Mouse (Mus musculus): ENCODE measurements around the gene Ghr. TPM values are rescaled to one million over a fixed set of nuclear protein-coding genes. Genes with fewer than 3 reads are reported as not detected.

Ghr gene
- total RNA-seq (2022): 10 to 100 TPM; 14.5 to 15.9 (median 14.8) TPM

GRCm38 (mm10) chr15:3582807-3583636 is at the start of gene Ghr:
Ghr (minus strand) TSS chr15:3583492.
- peak; percentile 72 to 85 for DNase-seq (ENCODE audit: low spot score in 2 of 2)

GRCm38 (mm10) chr15:3622746-3623145 is 39.5 kb upstream of the Ghr start:
- DNase-seq (ENCODE audit: low spot score in 2 of 2): no peak

GRCm38 (mm10) chr15:3620368-3620767 is 37.1 kb upstream of the Ghr start:
- DNase-seq (ENCODE audit: low spot score in 2 of 2): no peak

- no peak for DNase-seq (ENCODE audit: low spot score in 2 of 2)
Observed at GRCm38 (mm10) chr15:3618311-3618710, 35.0 kb upstream of the Ghr start.

- DNase-seq (ENCODE audit: low spot score in 2 of 2): no peak
Observed at GRCm38 (mm10) chr15:3611961-3612360, 28.7 kb upstream of the Ghr start.

- DNase-seq (ENCODE audit: low spot score in 2 of 2): no peak
Observed at GRCm38 (mm10) chr15:3607951-3608350, 24.7 kb upstream of the Ghr start.

GRCm38 (mm10) chr15:3602098-3602486 is 18.8 kb upstream of the Ghr start:
- no peak for DNase-seq (ENCODE audit: low spot score in 2 of 2)

- no peak for DNase-seq (ENCODE audit: low spot score in 2 of 2)
Observed at GRCm38 (mm10) chr15:3601422-3602097, 18.3 kb upstream of the Ghr start.

- DNase-seq (ENCODE audit: low spot score in 2 of 2): no peak
Observed at GRCm38 (mm10) chr15:3587879-3588278, 4.6 kb upstream of the Ghr start.

GRCm38 (mm10) chr15:3584361-3584760 is 1.1 kb upstream of the Ghr start:
- DNase-seq (ENCODE audit: low spot score in 2 of 2): no peak

- DNase-seq (ENCODE audit: low spot score in 2 of 2): peak; percentile 47 to 52
Observed at GRCm38 (mm10) chr15:3581861-3582806, 1.2 kb downstream of the Ghr start.

- no peak for DNase-seq (ENCODE audit: low spot score in 2 of 2)
Observed at GRCm38 (mm10) chr15:3581337-3581736, 2.0 kb downstream of the Ghr start.

- no peak for DNase-seq (ENCODE audit: low spot score in 2 of 2)
Observed at GRCm38 (mm10) chr15:3580216-3580615, 3.1 kb downstream of the Ghr start.

- no peak for DNase-seq (ENCODE audit: low spot score in 2 of 2)
Observed at GRCm38 (mm10) chr15:3578286-3578980, 4.9 kb downstream of the Ghr start.

- no peak for DNase-seq (ENCODE audit: low spot score in 2 of 2)
Observed at GRCm38 (mm10) chr15:3569178-3569903, 14.0 kb downstream of the Ghr start.

- no peak for DNase-seq (ENCODE audit: low spot score in 2 of 2)
Observed at GRCm38 (mm10) chr15:3564570-3564969, 18.7 kb downstream of the Ghr start.

GRCm38 (mm10) chr15:3563929-3564516 is 19.3 kb downstream of the Ghr start:
- no peak for DNase-seq (ENCODE audit: low spot score in 2 of 2)

GRCm38 (mm10) chr15:3563473-3563872 is 19.8 kb downstream of the Ghr start:
- DNase-seq (ENCODE audit: low spot score in 2 of 2): no peak

GRCm38 (mm10) chr15:3558524-3558923 is 24.8 kb downstream of the Ghr start:
- no peak for DNase-seq (ENCODE audit: low spot score in 2 of 2)

- DNase-seq (ENCODE audit: low spot score in 2 of 2): no peak
Observed at GRCm38 (mm10) chr15:3544289-3544688, 39.0 kb downstream of the Ghr start.

Data from left cerebral cortex, adult 8-10 months (tissue).